Mouse (Mus musculus): ENCODE measurements at regions not wholly inside any gene's neighbourhood (a gene's known extent, or its start where the extent isn't known, plus 50 kb on each side); places are given as distances from the start of the nearest gene placed in this dataset.

- TF ChIP-seq POLR2A (IDR thresholded peaks at IDR 0.05; ENCODE audit: low read depth, low read length), result no peak
- TF ChIP-seq CTCF (conservative IDR thresholded peaks at IDR 0.05; ENCODE audit: insufficient read depth, insufficient read length, low read depth, low read length), result no peak
- DNase-seq, result no peak
- Histone ChIP-seq H3K36me3 (ENCODE audit: control insufficient read depth, insufficient read depth, low read length) (no peaks in the 10 kb centered on the region), H3K4me3 (ENCODE audit: insufficient read depth, low read depth, low read length) (no peak overlapping the region), H3K4me1 (ENCODE audit: control insufficient read depth, insufficient read depth, low read length) (no peaks in the 10 kb centered on the region), H3K27ac (ENCODE audit: insufficient read depth, low read depth, low read length) (no peak overlapping the region), H3K27me3 (replicated peaks; ENCODE audit: control insufficient read depth, insufficient read depth, low read length) (no peaks in the 10 kb centered on the region)
- WGBS, result 89% methylated on average over 1 of the region's 1 CpGs
These were observed 73.8 kb upstream of the Peli2 start for GRCm38 (mm10) chr14:48046831-48047230.

- Histone ChIP-seq H3K4me3 (ENCODE audit: insufficient read depth, low read depth, low read length) (no peak overlapping the region), H3K4me1 (ENCODE audit: control insufficient read depth, insufficient read depth, low read length) (no peaks in the 10 kb centered on the region), H3K36me3 (ENCODE audit: control insufficient read depth, insufficient read depth, low read length) (no peaks in the 10 kb centered on the region), H3K27ac (ENCODE audit: insufficient read depth, low read depth, low read length) (no peak overlapping the region; the same call in 1 of the 2 replicates), H3K27me3 (replicated peaks; ENCODE audit: control insufficient read depth, insufficient read depth, low read length) (no peaks in the 10 kb centered on the region)
- TF ChIP-seq CTCF (conservative IDR thresholded peaks at IDR 0.05; ENCODE audit: insufficient read depth, insufficient read length, low read depth, low read length), result no peak
- no peak for TF ChIP-seq POLR2A (IDR thresholded peaks at IDR 0.05; ENCODE audit: low read depth, low read length)
- peak; percentile 68 for DNase-seq
- WGBS, result 66% methylated on average over 5 of the region's 5 CpGs
These were observed 70.7 kb upstream of the Peli2 start for GRCm38 (mm10) chr14:48049698-48050459.

GRCm38 (mm10) chr14:48050460-48050760 is 70.2 kb upstream of the Peli2 start:
- WGBS, result 72% methylated on average over 2 of the region's 2 CpGs
- H3K27ac ChIP-seq (ENCODE audit: insufficient read depth, low read depth, low read length), result peak overlapping the region; percentile 31; the same call in 1 of the 2 replicates
- no peak overlapping the region for H3K4me3 ChIP-seq (ENCODE audit: insufficient read depth, low read depth, low read length)
- no peaks in the 10 kb centered on the region for H3K36me3 ChIP-seq (ENCODE audit: control insufficient read depth, insufficient read depth, low read length)
- H3K4me1 ChIP-seq (ENCODE audit: control insufficient read depth, insufficient read depth, low read length), result no peaks in the 10 kb centered on the region
- TF ChIP-seq CTCF (conservative IDR thresholded peaks at IDR 0.05; ENCODE audit: insufficient read depth, insufficient read length, low read depth, low read length), result no peak
- no peak for TF ChIP-seq POLR2A (IDR thresholded peaks at IDR 0.05; ENCODE audit: low read depth, low read length)
- H3K27me3 ChIP-seq (replicated peaks; ENCODE audit: control insufficient read depth, insufficient read depth, low read length), result no peaks in the 10 kb centered on the region
- peak; percentile 24 for DNase-seq

GRCm38 (mm10) chr14:48051971-48052370 is 68.7 kb upstream of the Peli2 start:
- no peak overlapping the region for H3K4me3 ChIP-seq (ENCODE audit: insufficient read depth, low read depth, low read length)
- no peak for DNase-seq
- no peak for TF ChIP-seq POLR2A (IDR thresholded peaks at IDR 0.05; ENCODE audit: low read depth, low read length)
- no peak for TF ChIP-seq CTCF (conservative IDR thresholded peaks at IDR 0.05; ENCODE audit: insufficient read depth, insufficient read length, low read depth, low read length)
- H3K4me1 ChIP-seq (ENCODE audit: control insufficient read depth, insufficient read depth, low read length), result no peaks in the 10 kb centered on the region
- H3K27ac ChIP-seq (ENCODE audit: insufficient read depth, low read depth, low read length), result no peak overlapping the region
- 70% methylated on average over 3 of the region's 3 CpGs for WGBS
- H3K36me3 ChIP-seq (ENCODE audit: control insufficient read depth, insufficient read depth, low read length), result no peaks in the 10 kb centered on the region
- H3K27me3 ChIP-seq (replicated peaks; ENCODE audit: control insufficient read depth, insufficient read depth, low read length), result no peaks in the 10 kb centered on the region

GRCm38 (mm10) chr14:48052405-48052804 is 68.2 kb upstream of the Peli2 start:
- 64% methylated on average over 7 of the region's 7 CpGs for WGBS
- H3K4me3 ChIP-seq (ENCODE audit: insufficient read depth, low read depth, low read length), result no peak overlapping the region
- H3K27ac ChIP-seq (ENCODE audit: insufficient read depth, low read depth, low read length), result no peak overlapping the region
- TF ChIP-seq CTCF (conservative IDR thresholded peaks at IDR 0.05; ENCODE audit: insufficient read depth, insufficient read length, low read depth, low read length) (no peak), POLR2A (IDR thresholded peaks at IDR 0.05; ENCODE audit: low read depth, low read length) (no peak)
- no peaks in the 10 kb centered on the region for H3K4me1 ChIP-seq (ENCODE audit: control insufficient read depth, insufficient read depth, low read length)
- H3K27me3 ChIP-seq (replicated peaks; ENCODE audit: control insufficient read depth, insufficient read depth, low read length), result no peaks in the 10 kb centered on the region
- H3K36me3 ChIP-seq (ENCODE audit: control insufficient read depth, insufficient read depth, low read length), result no peaks in the 10 kb centered on the region
- DNase-seq, result no peak

- no peaks in the 10 kb centered on the region for H3K4me1 ChIP-seq (ENCODE audit: control insufficient read depth, insufficient read depth, low read length)
- no peaks in the 10 kb centered on the region for H3K36me3 ChIP-seq (ENCODE audit: control insufficient read depth, insufficient read depth, low read length)
- no peak for DNase-seq
- H3K27ac ChIP-seq (ENCODE audit: insufficient read depth, low read depth, low read length), result no peak overlapping the region
- no peak overlapping the region for H3K4me3 ChIP-seq (ENCODE audit: insufficient read depth, low read depth, low read length)
- TF ChIP-seq CTCF (conservative IDR thresholded peaks at IDR 0.05; ENCODE audit: insufficient read depth, insufficient read length, low read depth, low read length) (no peak), POLR2A (IDR thresholded peaks at IDR 0.05; ENCODE audit: low read depth, low read length) (no peak)
- no peaks in the 10 kb centered on the region for H3K27me3 ChIP-seq (replicated peaks; ENCODE audit: control insufficient read depth, insufficient read depth, low read length)
- 45% methylated on average over 4 of the region's 4 CpGs for WGBS
These were observed 67.5 kb upstream of the Peli2 start for GRCm38 (mm10) chr14:48053151-48053550.

GRCm38 (mm10) chr14:48054719-48055118 is 65.9 kb upstream of the Peli2 start:
- DNase-seq, result no peak
- WGBS, result 85% methylated on average over 3 of the region's 3 CpGs
- Histone ChIP-seq H3K36me3 (ENCODE audit: control insufficient read depth, insufficient read depth, low read length) (no peaks in the 10 kb centered on the region), H3K27me3 (replicated peaks; ENCODE audit: control insufficient read depth, insufficient read depth, low read length) (no peaks in the 10 kb centered on the region), H3K4me1 (ENCODE audit: control insufficient read depth, insufficient read depth, low read length) (no peaks in the 10 kb centered on the region), H3K4me3 (ENCODE audit: insufficient read depth, low read depth, low read length) (no peak overlapping the region), H3K27ac (ENCODE audit: insufficient read depth, low read depth, low read length) (no peak overlapping the region)
- no peak for TF ChIP-seq POLR2A (IDR thresholded peaks at IDR 0.05; ENCODE audit: low read depth, low read length)
- peak; percentile 42 for TF ChIP-seq CTCF (conservative IDR thresholded peaks at IDR 0.05; ENCODE audit: insufficient read depth, insufficient read length, low read depth, low read length)
